Mouse (Mus musculus) liver, embryonic 12.5 days (tissue): ENCODE measurements around the gene Magi2. TPM values are rescaled to one million over a fixed set of nuclear protein-coding genes. Genes with fewer than 3 reads are reported as not detected.

ENCODE experiments used
- ATAC-seq: fragments of 200-750 bp; cut with Nextera tagmentation; 2 replicates; pipeline ENCODE4 v1.8.0; 2017; ENCODE audit warnings: moderate number of reproducible peaks, mild to moderate bottlenecking, moderate library complexity
- H3K27ac ChIP-seq: fragments of 300-500 bp; sonication (generic); 2 replicates; pipeline ENCODE4 v1.5.1; 2016; ENCODE audit warnings: mild to moderate bottlenecking
- H3K27me3 ChIP-seq: fragments of 300-500 bp; sonication (generic); replicated peaks from 2 replicates; pipeline ENCODE4 v1.6.1; 2016; ENCODE audit warnings: mild to moderate bottlenecking, moderate library complexity
- H3K36me3 ChIP-seq: fragments of 300-500 bp; sonication (generic); 2 replicates; pipeline ENCODE4 v1.6.1; 2016; ENCODE audit warnings: mild to moderate bottlenecking, moderate library complexity
- H3K4me1 ChIP-seq: fragments of 300-500 bp; sonication (generic); 2 replicates; pipeline ENCODE4 v1.6.1; 2016
- H3K4me2 ChIP-seq: fragments of 300-500 bp; sonication (generic); 2 replicates; pipeline ENCODE4 v1.6.1; 2016; ENCODE audit warnings: mild to moderate bottlenecking, moderate library complexity
- H3K4me3 ChIP-seq: fragments of 300-500 bp; sonication (generic); 2 replicates; pipeline ENCODE4 v1.5.1; 2016; ENCODE audit warnings: mild to moderate bottlenecking, moderate library complexity
- H3K9ac ChIP-seq: fragments of 300-500 bp; sonication (generic); 2 replicates; pipeline ENCODE4 v1.6.1; 2016; ENCODE audit warnings: mild to moderate bottlenecking, moderate library complexity
- H3K9me3 ChIP-seq: fragments of 300-500 bp; sonication (generic); replicated peaks from 2 replicates; pipeline ENCODE4 v1.6.1; 2016; ENCODE audit warnings: mild to moderate bottlenecking, moderate library complexity
- WGBS: fragments of 180-500 bp; shearing (Covaris S2); methylation state at CpG from one replicate; pipeline ENCODE4 v1.1.7; 2016; ENCODE audit not compliant: insufficient replicate concordance; 5-methylcytosine and 5-hydroxymethylcytosine counted together
- polyA plus RNA-seq: library from polyadenylated mRNA; unstranded; fragments of >200 nt; fragmentation: Nextera tagmentation; extraction: Ambion mirVana; gene quantifications from 2 replicates; pipeline ENCODE4 v1.2.1, GENCODE M21; 2016

Magi2 gene
- polyA plus RNA-seq, 1 experiment from 2014 or later = 0.77 TPM

DNA sequence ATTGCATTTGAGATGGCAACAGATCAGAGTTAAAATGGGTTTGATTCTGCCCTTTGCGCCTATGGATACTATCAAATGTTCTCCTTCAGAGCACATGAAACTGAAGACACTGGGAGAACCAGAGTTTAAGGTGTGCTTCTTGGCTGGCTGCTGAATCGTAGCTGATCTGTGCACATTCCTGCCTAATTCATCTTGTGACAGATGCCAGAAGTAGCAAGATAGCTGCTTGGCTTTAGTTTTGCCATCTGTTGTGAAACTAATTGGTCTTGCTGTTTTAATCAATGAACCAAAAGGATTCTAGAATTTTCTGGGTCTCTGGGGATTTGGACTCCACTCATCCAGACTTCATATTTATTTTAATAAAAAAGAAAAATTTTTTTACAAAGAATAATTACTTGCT lies 553.2 kb downstream of the Magi2 start:
- no peaks in the 10 kb centered on the region for H3K9me3 ChIP-seq
- no peaks in the 10 kb centered on the region for H3K27me3 ChIP-seq
- ATAC-seq = no peak
- H3K4me2 ChIP-seq = no peak overlapping the region
- no peak overlapping the region for H3K9ac ChIP-seq
- WGBS = 47% methylated on average over 2 of the region's 2 CpGs
- H3K36me3 ChIP-seq = no peaks in the 10 kb centered on the region
- H3K27ac ChIP-seq = no peak overlapping the region
- H3K4me1 ChIP-seq = no peaks in the 10 kb centered on the region
- H3K4me3 ChIP-seq = no peak overlapping the region

DNA sequence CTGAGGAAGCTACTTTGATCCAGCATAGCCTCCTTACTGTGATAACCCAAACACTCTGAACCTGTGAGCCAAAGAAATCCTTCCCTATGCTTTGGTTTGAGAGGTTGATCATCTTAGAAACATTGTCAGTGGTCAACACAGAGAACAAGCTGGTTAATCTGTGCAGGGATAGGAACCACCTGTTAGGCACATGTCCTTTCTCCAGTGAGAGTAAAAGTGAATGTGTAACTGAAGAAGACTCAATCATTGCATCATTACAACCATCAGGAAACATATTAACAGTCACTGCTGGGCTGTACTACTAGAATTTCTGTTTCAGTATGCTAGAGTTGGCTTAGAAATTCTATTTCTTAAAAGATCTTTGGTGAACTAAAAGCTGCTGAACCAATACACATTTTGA lies 558.5 kb downstream of the Magi2 start:
- no peak overlapping the region for H3K4me2 ChIP-seq

DNA sequence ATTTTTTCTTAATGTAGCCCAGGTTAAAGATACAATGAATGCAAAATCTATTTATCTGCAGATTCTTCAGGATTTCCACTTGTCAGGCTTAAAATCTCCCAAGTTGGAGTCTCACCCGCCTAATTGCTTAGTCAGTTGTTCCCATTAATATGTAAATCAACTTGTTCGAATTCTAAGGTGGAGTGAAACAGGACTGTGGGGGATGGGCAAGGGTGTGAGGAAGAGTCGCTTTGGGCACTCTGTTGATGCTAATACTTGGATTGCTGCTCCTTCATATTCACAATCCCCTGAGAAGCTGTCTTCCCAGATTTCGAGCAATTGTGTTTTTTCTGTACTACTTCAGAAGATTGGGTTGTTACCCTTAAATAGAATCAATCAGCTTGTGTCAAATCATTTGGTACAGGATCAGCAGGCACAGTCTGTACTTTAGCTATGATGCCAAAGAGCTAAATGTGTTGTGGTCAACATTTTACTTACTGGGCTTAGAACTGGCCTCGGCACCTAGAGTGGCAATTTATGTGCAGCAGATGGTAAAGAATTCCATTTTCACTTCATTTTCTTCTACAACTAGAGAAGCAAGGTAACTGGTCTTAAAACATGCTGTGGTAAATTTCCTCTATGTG lies 560.8 kb downstream of the Magi2 start:
- H3K4me2 ChIP-seq = no peak overlapping the region
- no peaks in the 10 kb centered on the region for H3K9me3 ChIP-seq
- no peak overlapping the region for H3K4me3 ChIP-seq
- no peaks in the 10 kb centered on the region for H3K36me3 ChIP-seq
- no peak overlapping the region for H3K27ac ChIP-seq
- H3K27me3 ChIP-seq = no peaks in the 10 kb centered on the region
- whole genome bisulfite sequencing = 42% methylated on average over 5 of the region's 5 CpGs
- H3K4me1 ChIP-seq = no peaks in the 10 kb centered on the region
- ATAC-seq = no peak
- no peak overlapping the region for H3K9ac ChIP-seq

More for the DNA sequence above, 558.5 kb downstream of the Magi2 start:
- Histone ChIP-seq H3K36me3 (no peaks in the 10 kb centered on the region), H3K27me3 (no peaks in the 10 kb centered on the region), H3K27ac (no peak overlapping the region), H3K9me3 (no peaks in the 10 kb centered on the region), H3K4me1 (no peaks in the 10 kb centered on the region), H3K9ac (no peak overlapping the region), H3K4me3 (no peak overlapping the region)
- no peak for ATAC-seq

DNA sequence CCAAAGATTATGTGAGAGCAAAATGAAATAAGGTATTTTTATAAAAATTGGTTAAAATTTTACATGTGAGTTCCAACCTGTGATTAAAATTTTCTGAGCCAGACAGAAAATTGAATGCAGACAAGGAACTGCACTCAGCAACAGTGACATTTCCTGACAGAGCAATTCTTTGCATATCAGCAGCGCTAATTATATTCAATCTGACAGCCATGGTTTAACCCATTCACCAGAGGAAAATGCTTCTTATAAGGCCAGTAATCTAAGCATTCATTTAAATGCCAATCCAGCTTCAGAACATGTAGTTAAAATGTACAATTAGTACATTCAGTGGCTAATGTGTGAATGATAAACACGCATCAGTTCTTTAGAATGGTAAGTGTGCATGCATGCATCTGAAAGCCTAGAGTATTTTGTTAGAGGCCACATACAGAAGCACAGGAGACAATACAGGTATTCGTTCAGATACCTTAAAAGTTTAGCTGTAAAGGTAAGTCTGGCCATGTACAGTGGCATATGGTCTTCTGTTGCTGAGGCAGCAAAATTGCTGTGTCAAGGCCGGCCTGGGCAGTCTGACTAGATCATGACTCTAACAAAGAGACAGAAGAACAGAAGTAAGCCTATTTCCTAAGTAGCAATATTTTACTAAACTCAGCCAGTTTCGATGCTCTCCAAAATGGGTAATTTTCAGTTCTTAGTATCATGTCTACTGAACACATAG lies 576.4 kb downstream of the Magi2 start:
- WGBS = 68% methylated on average over 5 of the region's 5 CpGs
- no peak overlapping the region for H3K9ac ChIP-seq
- no peaks in the 10 kb centered on the region for H3K36me3 ChIP-seq

DNA sequence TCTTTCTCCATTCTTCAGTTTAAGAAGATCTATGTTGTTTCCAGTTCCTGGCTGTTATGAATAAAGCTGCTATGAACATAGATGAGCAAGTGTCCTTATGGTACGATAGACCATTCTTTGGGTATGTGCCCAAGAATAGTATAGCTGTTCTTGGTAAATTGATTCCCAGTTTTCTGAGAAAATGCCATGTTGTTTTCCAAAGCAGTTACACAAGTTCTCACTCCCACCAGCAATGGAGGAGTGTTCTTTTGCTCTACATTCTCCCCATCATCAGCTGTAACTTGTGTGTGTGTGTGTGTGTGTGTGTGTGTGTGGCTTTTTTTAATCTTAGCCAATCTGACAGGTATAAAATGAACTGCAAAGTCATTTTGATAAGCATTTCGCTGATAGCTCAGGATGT lies 595.7 kb downstream of the Magi2 start:
- H3K4me1 ChIP-seq = no peaks in the 10 kb centered on the region
- H3K4me3 ChIP-seq = no peak overlapping the region
- no peak for ATAC-seq
- H3K27me3 ChIP-seq = no peaks in the 10 kb centered on the region
- H3K4me2 ChIP-seq = no peak overlapping the region
- H3K27ac ChIP-seq = no peak overlapping the region
- WGBS = 57% methylated on average over 2 of the region's 2 CpGs
- no peaks in the 10 kb centered on the region for H3K9me3 ChIP-seq
- H3K9ac ChIP-seq = no peak overlapping the region
- no peaks in the 10 kb centered on the region for H3K36me3 ChIP-seq

More for the DNA sequence above, 576.4 kb downstream of the Magi2 start:
- Histone ChIP-seq H3K27me3 (no peaks in the 10 kb centered on the region), H3K9me3 (no peaks in the 10 kb centered on the region), H3K27ac (no peak overlapping the region), H3K4me2 (no peak overlapping the region), H3K4me1 (no peaks in the 10 kb centered on the region), H3K4me3 (no peak overlapping the region)
- no peak for ATAC-seq

DNA sequence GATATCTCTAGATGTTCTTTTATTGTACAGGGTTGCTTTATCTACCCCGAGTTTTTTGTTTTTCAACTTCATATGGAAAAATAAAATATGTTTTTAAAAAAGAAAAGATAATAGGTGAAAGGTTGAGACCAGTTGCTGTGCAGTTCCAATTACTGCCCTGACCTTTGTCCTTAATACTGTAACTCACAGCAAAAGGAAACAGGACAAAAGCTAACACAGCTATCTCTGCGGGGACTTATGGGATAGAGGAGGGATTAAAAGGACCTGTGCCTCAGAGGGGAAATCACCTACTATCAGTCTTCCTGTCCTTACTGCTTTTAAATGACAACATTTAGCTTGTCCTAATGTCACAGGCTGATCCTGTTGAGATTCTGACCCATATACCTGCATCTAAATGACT lies 599.1 kb downstream of the Magi2 start:
- ATAC-seq = no peak

DNA sequence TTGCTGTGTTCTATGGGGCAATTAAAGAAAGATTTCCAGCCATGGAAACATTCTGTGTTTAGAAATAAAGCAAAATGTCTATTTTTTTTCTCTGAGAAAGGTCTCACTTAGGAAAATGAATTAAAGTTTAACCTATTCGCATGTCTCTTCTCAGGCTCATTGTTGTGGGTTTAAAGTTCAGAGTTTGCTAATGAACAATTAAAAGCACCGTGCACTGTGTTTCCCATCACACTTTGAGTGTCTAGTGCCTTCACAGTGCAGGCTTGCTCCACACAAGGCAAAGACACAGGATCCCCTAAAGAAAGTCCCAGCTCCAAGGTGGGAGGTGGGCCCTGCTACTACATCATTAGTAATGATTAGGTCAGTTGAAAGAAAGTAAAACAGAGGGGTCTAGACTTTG lies 602.5 kb downstream of the Magi2 start:
- Histone ChIP-seq H3K9me3 (no peaks in the 10 kb centered on the region), H3K4me1 (no peaks in the 10 kb centered on the region), H3K36me3 (no peaks in the 10 kb centered on the region), H3K4me3 (no peak overlapping the region), H3K27me3 (no peaks in the 10 kb centered on the region), H3K9ac (no peak overlapping the region), H3K27ac (no peak overlapping the region), H3K4me2 (no peak overlapping the region)
- ATAC-seq = no peak
- WGBS = 74% methylated on average over 2 of the region's 2 CpGs

More for the DNA sequence above, 599.1 kb downstream of the Magi2 start:
- H3K9me3 ChIP-seq = no peaks in the 10 kb centered on the region
- no peak overlapping the region for H3K4me2 ChIP-seq
- no peaks in the 10 kb centered on the region for H3K4me1 ChIP-seq
- no peak overlapping the region for H3K9ac ChIP-seq
- H3K27me3 ChIP-seq = no peaks in the 10 kb centered on the region
- H3K4me3 ChIP-seq = no peak overlapping the region
- no peaks in the 10 kb centered on the region for H3K36me3 ChIP-seq
- H3K27ac ChIP-seq = no peak overlapping the region
- 39% methylated on average over 2 of the region's 2 CpGs for WGBS

DNA sequence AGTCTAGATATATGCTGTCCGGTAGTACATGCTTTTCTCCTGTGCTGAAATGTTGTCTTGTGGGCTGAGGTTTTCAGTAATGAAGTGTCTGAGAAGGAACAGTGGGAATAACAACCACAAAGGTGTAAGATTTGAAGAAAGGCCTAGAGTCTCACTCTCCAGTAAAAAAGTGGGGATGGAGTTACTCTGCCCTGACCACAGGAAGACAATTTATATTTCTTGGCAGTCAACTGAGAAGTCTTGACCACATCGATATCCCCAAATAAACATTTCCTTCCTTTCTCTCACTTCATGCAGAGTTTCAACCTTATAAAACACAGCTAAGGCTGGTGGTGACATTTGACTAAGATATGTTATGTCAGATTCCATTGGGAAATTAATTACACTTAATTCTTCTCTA lies 636.0 kb downstream of the Magi2 start:
- no peak for ATAC-seq

DNA sequence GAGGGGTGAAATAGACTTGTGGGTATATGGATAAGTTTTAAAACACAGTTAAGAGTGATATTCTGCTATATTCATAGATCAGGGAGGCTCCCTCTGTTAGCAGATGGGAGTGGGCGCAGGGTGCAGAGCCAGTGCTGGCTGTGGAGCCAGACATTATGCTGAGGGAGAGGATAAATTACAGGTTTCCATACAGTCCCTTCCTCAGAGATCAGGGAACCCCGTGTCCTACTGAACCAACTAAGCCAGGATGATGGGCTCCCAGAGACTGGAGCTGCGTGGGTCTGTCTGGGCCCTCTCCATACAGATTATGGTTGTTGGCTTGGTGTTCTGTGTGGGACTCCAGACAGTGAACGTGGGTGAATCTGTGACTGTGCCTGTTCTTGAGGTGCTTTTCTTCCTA lies 643.6 kb downstream of the Magi2 start:
- no peak overlapping the region for H3K4me2 ChIP-seq
- H3K27me3 ChIP-seq = no peaks in the 10 kb centered on the region
- no peak overlapping the region for H3K4me3 ChIP-seq
- H3K27ac ChIP-seq = no peak overlapping the region
- no peak overlapping the region for H3K9ac ChIP-seq
- no peak for ATAC-seq
- WGBS = 71% methylated on average over 4 of the region's 4 CpGs
- H3K9me3 ChIP-seq = no peaks in the 10 kb centered on the region
- no peaks in the 10 kb centered on the region for H3K4me1 ChIP-seq
- H3K36me3 ChIP-seq = no peaks in the 10 kb centered on the region

More for the DNA sequence above, 636.0 kb downstream of the Magi2 start:
- whole genome bisulfite sequencing = 32% methylated on average over 2 of the region's 2 CpGs
- Histone ChIP-seq H3K36me3 (no peaks in the 10 kb centered on the region), H3K9ac (no peak overlapping the region), H3K27ac (no peak overlapping the region), H3K4me1 (no peaks in the 10 kb centered on the region), H3K4me3 (no peak overlapping the region), H3K4me2 (no peak overlapping the region), H3K9me3 (no peaks in the 10 kb centered on the region), H3K27me3 (no peaks in the 10 kb centered on the region)

DNA sequence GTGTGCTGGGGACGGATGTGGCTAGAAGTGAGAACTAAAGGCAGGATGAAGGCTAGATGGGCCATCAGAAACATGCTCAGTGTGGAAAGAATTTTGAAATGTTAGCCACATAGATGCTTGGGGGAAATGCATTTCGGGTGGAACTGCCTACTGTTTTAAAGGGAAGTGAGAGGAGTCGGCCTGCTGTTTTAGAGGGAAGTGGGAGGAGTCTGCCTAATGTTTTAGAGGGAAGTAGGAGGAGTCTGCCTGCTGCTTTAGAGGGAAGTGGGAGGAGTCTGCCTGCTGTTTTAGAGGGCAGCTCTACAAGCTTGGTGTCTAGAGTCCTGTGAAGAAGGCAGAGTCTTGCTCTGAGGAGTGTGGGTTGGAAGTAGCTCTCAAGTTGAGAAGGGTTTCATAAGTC lies 664.9 kb downstream of the Magi2 start:
- Histone ChIP-seq H3K36me3 (no peaks in the 10 kb centered on the region), H3K4me2 (no peak overlapping the region), H3K27ac (no peak overlapping the region), H3K4me1 (no peaks in the 10 kb centered on the region), H3K9ac (no peak overlapping the region), H3K9me3 (no peaks in the 10 kb centered on the region), H3K27me3 (no peaks in the 10 kb centered on the region), H3K4me3 (no peak overlapping the region)
- WGBS = 41% methylated on average over 3 of the region's 3 CpGs
- ATAC-seq = no peak

DNA sequence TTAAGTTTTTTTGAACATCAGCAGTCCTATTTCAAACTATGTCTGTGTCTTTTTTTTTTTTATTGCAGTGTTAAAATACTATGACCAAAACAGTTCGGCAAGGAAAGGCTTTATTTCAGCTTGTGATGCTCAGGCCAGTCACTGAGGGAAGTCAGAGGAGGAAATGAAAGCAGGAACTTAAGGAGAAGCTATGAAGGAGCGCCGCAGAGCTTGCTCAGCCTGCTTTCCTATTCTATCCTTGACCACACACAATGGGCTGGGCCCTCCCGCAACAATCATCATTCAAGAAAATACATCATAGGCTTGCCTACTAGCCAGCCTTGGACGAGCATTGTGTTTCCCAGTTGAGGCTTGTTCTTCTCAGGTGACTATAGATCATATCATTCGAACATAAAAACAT lies 669.1 kb downstream of the Magi2 start:
- ATAC-seq = no peak
- H3K27me3 ChIP-seq = no peaks in the 10 kb centered on the region

DNA sequence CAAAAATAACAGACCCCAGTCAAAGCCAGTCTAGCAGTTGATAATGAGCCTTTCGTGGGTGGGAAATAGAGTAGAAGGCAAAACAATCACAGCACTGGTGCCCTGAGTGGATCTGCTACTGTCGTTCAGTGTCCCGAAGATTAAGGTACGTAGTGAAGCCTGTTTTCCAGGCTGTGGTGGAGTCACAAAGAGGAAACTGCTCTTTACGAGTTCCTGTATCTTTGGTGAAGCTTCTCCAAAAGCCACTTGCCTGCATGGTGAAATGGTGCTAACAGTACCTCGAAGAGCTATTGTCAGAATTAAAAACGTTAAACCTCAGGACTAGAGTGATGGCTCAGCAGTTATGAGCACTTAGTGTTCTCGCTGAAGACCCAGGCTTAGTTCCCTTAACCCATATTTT lies 674.8 kb downstream of the Magi2 start:
- H3K4me2 ChIP-seq = no peak overlapping the region
- H3K4me1 ChIP-seq = no peaks in the 10 kb centered on the region
- H3K27ac ChIP-seq = no peak overlapping the region
- H3K9ac ChIP-seq = no peak overlapping the region
- H3K4me3 ChIP-seq = no peak overlapping the region
- WGBS = 46% methylated on average over 8 of the region's 8 CpGs
- 0 out of 2 replicates have a peak, but pooled peaks cover 2% of the 10 kb centered on the region for H3K27me3 ChIP-seq
- H3K36me3 ChIP-seq = no peaks in the 10 kb centered on the region
- no peak for ATAC-seq
- no peaks in the 10 kb centered on the region for H3K9me3 ChIP-seq

More for the DNA sequence above, 669.1 kb downstream of the Magi2 start:
- Histone ChIP-seq H3K4me2 (no peak overlapping the region), H3K27ac (no peak overlapping the region), H3K36me3 (no peaks in the 10 kb centered on the region), H3K4me1 (no peaks in the 10 kb centered on the region), H3K9me3 (no peaks in the 10 kb centered on the region), H3K9ac (no peak overlapping the region), H3K4me3 (no peak overlapping the region)
- WGBS = 36% methylated on average over 6 of the region's 6 CpGs
